Mouse (Mus musculus): Measurements from ENCODE around the gene Stap1. TPM values are rescaled to one million over a fixed set of nuclear protein-coding genes. Genes with fewer than 3 reads are reported as not detected.

The Stap1 gene
- polyA plus RNA-seq, 1 experiment from 2014 or later, result 0.08 TPM

DNA sequence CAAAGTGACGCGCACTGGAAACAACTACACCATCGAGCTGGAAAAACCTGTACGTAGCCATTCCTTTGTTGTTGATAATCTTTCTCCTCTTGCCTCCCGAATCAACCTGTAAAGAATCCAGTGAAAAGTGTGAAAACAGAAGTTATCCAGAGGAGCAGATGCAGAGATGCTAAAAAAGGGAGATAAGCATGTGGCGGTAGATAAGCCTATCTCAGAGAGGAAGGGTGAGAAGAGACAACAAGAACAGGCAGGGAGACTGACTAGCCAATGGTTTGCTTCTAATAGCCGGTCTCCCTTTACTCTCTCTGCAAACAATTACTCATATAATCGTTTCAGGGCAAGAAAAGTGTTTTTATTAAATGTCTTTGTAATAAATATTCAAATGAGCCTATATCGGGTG is 23.2 kb downstream of the Stap1 start:
- DNase-seq (ENCODE audit: low spot score), result no peak
- WGBS, result 90% methylated on average over 9 of the region's 9 CpGs
- no peaks in the 10 kb centered on the region for H3K4me1 ChIP-seq
- H3K36me3 ChIP-seq, result no peaks in the 10 kb centered on the region
- no peak overlapping the region for H3K4me3 ChIP-seq
- no peaks in the 10 kb centered on the region for H3K9me3 ChIP-seq (replicated peaks)
- no peaks in the 10 kb centered on the region for H3K27me3 ChIP-seq (ENCODE audit: low read depth, poor library complexity, severe bottlenecking)
- H3K27ac ChIP-seq, result no peak overlapping the region

DNA sequence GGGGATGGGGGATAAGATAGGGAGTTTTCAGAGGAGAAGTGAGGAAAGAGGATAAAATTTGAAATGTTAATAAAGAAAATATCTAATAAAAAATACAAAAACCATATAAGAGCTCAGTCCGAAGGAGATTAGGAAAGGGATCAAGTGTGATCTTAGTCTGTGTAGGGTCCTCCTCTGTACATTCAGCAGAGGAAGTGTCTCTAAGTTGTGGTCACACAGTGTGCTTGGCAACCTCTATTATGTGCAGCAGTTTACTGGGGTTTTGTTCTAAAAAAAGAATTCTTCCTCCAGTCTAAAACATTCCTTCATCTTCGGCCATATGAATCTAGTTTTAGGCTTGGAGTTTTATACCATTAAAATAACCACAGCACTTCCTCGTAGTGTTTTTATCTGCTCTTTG is 27.4 kb downstream of the Stap1 start:
- Histone ChIP-seq H3K27ac (no peak overlapping the region), H3K9me3 (replicated peaks) (no peaks in the 10 kb centered on the region), H3K36me3 (no peaks in the 10 kb centered on the region), H3K4me3 (no peak overlapping the region), H3K27me3 (ENCODE audit: low read depth, poor library complexity, severe bottlenecking) (no peaks in the 10 kb centered on the region), H3K4me1 (no peaks in the 10 kb centered on the region)
- 90% methylated on average over 3 of the region's 3 CpGs for WGBS
- no peak for DNase-seq (ENCODE audit: low spot score)

DNA sequence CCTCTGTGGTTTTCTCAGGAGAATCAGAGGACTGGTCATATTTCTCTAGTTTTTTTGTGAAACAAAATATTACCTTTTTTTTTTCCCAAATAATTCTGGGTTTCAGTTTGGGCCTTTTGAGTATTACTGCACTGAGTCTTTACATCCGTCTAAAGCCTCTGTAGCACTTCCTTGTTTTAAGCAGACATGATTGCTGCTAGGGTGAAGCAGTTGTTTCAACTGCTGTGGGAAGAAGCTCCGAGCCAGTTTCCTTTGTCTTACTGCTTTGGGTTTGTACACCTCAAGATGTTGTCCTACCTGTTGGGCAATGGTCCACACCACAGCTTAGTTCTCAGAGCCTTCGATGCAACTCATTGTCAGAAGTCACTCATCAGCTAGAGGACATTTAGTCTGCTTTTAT is 29.1 kb downstream of the Stap1 start:
- WGBS, result 80% methylated on average over 3 of the region's 3 CpGs
- H3K27ac ChIP-seq, result no peak overlapping the region
- DNase-seq (ENCODE audit: low spot score), result no peak
- H3K27me3 ChIP-seq (ENCODE audit: low read depth, poor library complexity, severe bottlenecking), result no peaks in the 10 kb centered on the region
- no peaks in the 10 kb centered on the region for H3K36me3 ChIP-seq
- no peaks in the 10 kb centered on the region for H3K4me1 ChIP-seq
- no peaks in the 10 kb centered on the region for H3K9me3 ChIP-seq (replicated peaks)
- H3K4me3 ChIP-seq, result no peak overlapping the region

DNA sequence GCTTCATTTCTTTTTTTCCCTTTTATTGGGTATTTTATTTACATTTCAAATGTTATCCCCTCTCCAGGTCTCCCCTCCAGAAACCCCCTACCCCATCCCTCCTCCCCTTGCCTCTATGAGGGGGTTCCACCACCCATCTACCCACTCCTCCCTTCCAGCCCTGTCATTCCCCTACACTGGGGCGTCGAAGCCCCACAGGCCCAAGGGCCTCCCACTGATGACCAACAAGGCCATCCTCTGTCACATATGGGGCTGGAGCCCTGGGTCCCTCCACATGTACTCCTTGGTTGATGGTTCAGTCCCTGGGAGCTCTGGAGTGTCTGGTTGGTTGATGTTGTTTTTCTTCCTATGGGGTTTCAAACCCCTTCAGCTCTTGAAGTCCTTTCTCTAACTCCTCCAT is 30.6 kb downstream of the Stap1 start:
- H3K27ac ChIP-seq, result no peak overlapping the region

DNA sequence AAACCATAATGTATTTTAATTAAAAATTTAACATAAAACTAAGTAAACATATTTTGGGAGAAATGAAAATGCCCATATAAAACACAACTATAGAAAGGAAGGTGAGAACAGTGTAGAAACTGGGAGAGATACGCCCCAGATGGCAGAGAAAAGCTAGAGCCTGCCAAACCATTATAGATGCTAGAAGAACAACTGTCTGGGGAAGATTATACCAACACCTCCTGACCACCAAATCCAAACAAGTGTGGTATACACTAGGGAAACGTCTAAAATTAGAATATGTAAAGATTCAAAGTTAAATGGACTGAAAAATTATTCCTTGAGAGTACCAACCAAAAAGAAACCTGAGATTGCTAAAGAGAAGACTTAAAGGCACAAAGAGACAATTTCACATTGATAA is 35.1 kb downstream of the Stap1 start:
- Histone ChIP-seq H3K36me3 (peaks cover 8% of the 10 kb centered on the region), H3K4me3 (no peak overlapping the region), H3K4me1 (no peaks in the 10 kb centered on the region), H3K27ac (no peak overlapping the region), H3K27me3 (ENCODE audit: low read depth, poor library complexity, severe bottlenecking) (no peaks in the 10 kb centered on the region), H3K9me3 (replicated peaks) (no peaks in the 10 kb centered on the region)
- WGBS, result 89% methylated on average over 2 of the region's 2 CpGs
- no peak for DNase-seq (ENCODE audit: low spot score)

More for the DNA sequence above, 30.6 kb downstream of the Stap1 start:
- Histone ChIP-seq H3K4me3 (no peak overlapping the region), H3K27me3 (ENCODE audit: low read depth, poor library complexity, severe bottlenecking) (no peaks in the 10 kb centered on the region), H3K4me1 (no peaks in the 10 kb centered on the region), H3K36me3 (no peaks in the 10 kb centered on the region; the same call in 1 of the 2 replicates), H3K9me3 (replicated peaks) (no peaks in the 10 kb centered on the region)
- 93% methylated on average over 2 of the region's 2 CpGs for WGBS
- DNase-seq (ENCODE audit: low spot score), result no peak

DNA sequence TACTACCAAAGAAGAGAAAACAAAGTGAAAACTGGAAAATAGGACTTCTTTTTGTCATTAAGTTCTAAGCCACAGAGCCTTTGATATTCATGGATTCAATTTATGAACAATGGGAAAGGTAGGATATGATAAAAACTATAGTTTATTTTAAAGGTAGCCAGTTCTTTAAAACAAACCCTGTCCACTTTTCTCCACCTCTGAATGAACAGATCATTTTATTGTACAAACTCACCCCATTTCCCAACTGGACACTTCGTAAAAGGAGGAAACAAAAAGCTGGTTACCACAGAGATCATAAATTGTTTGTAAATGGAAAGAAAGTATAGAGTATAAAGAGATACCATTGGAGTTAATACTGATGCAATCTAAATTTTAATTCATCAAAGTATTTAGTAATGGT is 39.5 kb downstream of the Stap1 start:
- Histone ChIP-seq H3K27ac (no peak overlapping the region), H3K36me3 (peaks cover 16% of the 10 kb centered on the region), H3K4me3 (no peak overlapping the region), H3K27me3 (ENCODE audit: low read depth, poor library complexity, severe bottlenecking) (no peaks in the 10 kb centered on the region), H3K9me3 (replicated peaks) (no peaks in the 10 kb centered on the region), H3K4me1 (no peaks in the 10 kb centered on the region)
- WGBS, result 90% methylated on average over 1 of the region's 1 CpGs
- DNase-seq (ENCODE audit: low spot score), result no peak

DNA sequence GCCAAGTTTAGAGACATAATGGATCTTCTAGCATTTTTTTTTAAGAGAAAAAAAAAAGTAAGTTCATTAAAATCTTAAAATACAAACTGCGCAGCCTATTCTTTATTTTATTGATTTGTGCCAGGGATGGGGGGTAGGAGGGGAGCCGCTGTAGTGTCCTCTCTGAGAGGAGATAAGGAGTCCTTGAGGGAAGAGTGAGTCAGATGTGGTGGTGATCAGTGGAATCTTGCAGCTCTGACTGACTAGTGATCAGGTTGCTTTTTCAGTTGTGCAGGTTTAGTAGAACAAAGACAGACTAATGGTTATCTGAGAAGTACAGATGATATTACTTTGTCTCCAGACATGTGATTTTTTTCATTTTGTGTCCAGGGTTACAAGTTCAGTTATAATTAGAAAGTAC is 41.5 kb downstream of the Stap1 start:
- no peaks in the 10 kb centered on the region for H3K9me3 ChIP-seq (replicated peaks)
- H3K4me1 ChIP-seq, result no peaks in the 10 kb centered on the region
- no peaks in the 10 kb centered on the region for H3K27me3 ChIP-seq (ENCODE audit: low read depth, poor library complexity, severe bottlenecking)
- 97% methylated on average over 2 of the region's 2 CpGs for WGBS
- H3K4me3 ChIP-seq, result no peak overlapping the region
- DNase-seq (ENCODE audit: low spot score), result no peak
- H3K27ac ChIP-seq, result no peak overlapping the region
- H3K36me3 ChIP-seq, result peaks cover 16% of the 10 kb centered on the region

DNA sequence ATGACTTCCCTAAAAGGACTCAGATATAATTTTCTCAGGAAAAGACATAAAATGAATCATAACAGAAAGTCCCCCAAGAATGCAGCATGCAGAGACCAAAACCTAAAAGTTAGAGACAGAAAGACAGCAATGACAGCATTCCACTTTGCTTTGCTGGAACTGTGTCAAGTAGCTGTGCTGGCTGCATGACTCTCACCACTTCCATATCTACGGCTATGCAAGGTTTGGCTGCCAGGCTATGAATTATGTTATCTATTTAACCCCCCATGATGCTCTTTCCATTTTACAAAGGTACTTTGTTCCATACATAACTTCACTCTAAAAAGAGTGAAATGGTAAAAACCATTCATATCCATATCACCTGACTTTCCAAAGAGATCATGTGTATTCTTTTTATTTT is 42.5 kb downstream of the Stap1 start:
- Histone ChIP-seq H3K4me3 (no peak overlapping the region), H3K27ac (no peak overlapping the region), H3K27me3 (ENCODE audit: low read depth, poor library complexity, severe bottlenecking) (no peaks in the 10 kb centered on the region), H3K9me3 (replicated peaks) (no peaks in the 10 kb centered on the region), H3K4me1 (no peaks in the 10 kb centered on the region), H3K36me3 (peaks cover 22% of the 10 kb centered on the region)
- DNase-seq (ENCODE audit: low spot score), result no peak
- 96% methylated on average over 1 of the region's 1 CpGs for WGBS

DNA sequence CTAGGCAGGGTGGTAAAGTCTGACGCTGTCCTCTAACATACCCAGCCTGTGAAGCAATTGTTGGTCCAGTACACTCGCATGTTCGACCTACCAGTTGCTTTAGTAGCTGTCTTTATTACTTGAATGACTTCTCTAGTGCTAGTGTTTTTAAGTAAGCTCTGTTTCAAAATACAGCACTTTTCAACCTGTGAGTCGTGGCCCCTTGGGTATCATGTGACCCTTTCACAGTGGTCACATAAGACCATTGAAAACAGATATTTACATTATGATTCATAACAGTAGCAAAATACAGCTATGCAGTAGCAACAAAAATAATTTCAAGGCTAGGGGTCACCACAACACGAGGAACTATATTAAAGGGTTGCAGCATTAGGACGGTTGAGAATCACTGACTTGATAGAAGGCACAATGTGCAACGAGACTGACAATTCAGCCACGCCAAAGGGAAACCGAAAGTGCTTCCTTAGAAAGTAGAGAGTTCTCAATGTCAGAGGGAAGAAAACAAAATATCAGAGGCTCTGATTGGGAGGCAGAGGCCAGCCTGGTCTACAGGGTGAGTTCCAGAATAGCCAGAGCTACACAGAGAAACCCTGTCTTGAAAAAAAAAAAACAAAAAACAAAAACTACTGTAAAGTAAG is 47.0 kb downstream of the Stap1 start:
- 91% methylated on average over 9 of the region's 9 CpGs for WGBS
- H3K4me1 ChIP-seq, result no peaks in the 10 kb centered on the region
- no peak overlapping the region for H3K4me3 ChIP-seq
- H3K27ac ChIP-seq, result no peak overlapping the region
- peaks cover 43% of the 10 kb centered on the region for H3K36me3 ChIP-seq
- H3K9me3 ChIP-seq (replicated peaks), result no peaks in the 10 kb centered on the region
- no peaks in the 10 kb centered on the region for H3K27me3 ChIP-seq (ENCODE audit: low read depth, poor library complexity, severe bottlenecking)
- DNase-seq (ENCODE audit: low spot score), result no peak

DNA sequence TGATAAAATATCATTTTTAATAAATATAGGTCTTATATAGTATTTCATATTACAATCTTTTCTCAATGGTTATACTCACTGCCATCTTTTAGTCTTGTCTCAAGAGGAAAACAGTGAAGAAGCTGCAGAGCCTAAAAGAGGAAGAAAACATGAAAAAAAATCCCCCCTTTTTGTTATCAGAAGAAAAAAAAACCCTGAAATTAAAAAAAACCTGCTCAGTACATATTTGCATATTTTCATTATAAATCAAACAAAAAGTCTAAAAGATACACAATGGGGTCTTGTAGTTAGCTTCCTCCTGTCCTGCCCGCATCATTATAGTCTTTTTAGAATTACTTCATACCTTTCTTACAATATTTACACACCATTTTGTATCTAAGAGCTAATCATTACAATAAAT is 57.2 kb downstream of the Stap1 start:
- no peak for DNase-seq (ENCODE audit: low spot score)
- Histone ChIP-seq H3K9me3 (replicated peaks) (no peaks in the 10 kb centered on the region), H3K27ac (no peak overlapping the region), H3K27me3 (ENCODE audit: low read depth, poor library complexity, severe bottlenecking) (no peaks in the 10 kb centered on the region), H3K4me3 (no peak overlapping the region), H3K36me3 (peaks cover 54% of the 10 kb centered on the region), H3K4me1 (no peaks in the 10 kb centered on the region)
- 94% methylated on average over 1 of the region's 1 CpGs for WGBS

DNA sequence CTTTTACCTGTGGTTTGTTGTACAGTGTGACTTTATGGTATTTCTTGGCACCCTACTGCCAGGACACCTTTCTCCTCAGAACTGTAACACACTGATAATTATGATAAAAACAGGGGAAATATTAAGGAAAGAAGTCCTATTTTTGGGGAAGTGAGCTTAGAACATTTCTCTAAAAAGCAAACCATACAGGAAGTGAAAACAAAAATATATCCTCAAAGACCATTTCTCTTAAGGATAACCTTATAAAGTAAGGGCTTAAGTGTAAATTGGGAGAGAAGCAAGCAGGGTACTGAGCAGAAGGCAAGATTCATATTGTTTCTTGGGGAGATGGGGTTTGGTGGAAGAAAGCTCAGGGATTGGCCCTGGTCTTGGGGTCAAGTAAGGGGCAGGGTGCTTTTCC is 58.3 kb downstream of the Stap1 start:
- Histone ChIP-seq H3K27me3 (ENCODE audit: low read depth, poor library complexity, severe bottlenecking) (no peaks in the 10 kb centered on the region), H3K9me3 (replicated peaks) (no peaks in the 10 kb centered on the region), H3K27ac (no peak overlapping the region), H3K4me1 (no peaks in the 10 kb centered on the region), H3K4me3 (no peak overlapping the region), H3K36me3 (peaks cover 60% of the 10 kb centered on the region)
- DNase-seq (ENCODE audit: low spot score), result no peak

Other genes starting within 250 kb of the Stap1 start
- gene Cenpc1, start 6.2 kb upstream of the Stap1 start, polyA plus RNA-seq (2016; fragmentation: Nextera tagmentation; extraction: Ambion mirVana), result 32.7 and 37.7 TPM in 2 replicates
- 14.6 and 17.5 TPM in 2 replicates for gene Uba6, start 101.1 kb downstream of the Stap1 start, polyA plus RNA-seq (2016; fragmentation: Nextera tagmentation; extraction: Ambion mirVana)
- not detected in 2 replicates for gene Gnrhr, start 126.2 kb downstream of the Stap1 start, polyA plus RNA-seq (2016; fragmentation: Nextera tagmentation; extraction: Ambion mirVana)
- not detected in 2 replicates for gene Tmprss11c, start 217.6 kb downstream of the Stap1 start, polyA plus RNA-seq (2016; fragmentation: Nextera tagmentation; extraction: Ambion mirVana)